Mouse (Mus musculus) thymus, adult 2 months (tissue): ENCODE measurements around the gene Gm37240.
"Not testable (repeated sequence)": the region's sequence is repeated elsewhere in the genome, so short reads cannot be mapped to it uniquely, and the experiment has no call there.

Source experiments
- CTCF ChIP-seq: fragments of 200-500 bp; IDR thresholded peaks from 2 replicates; pipeline ENCODE4 v1.5.1; 2012; ENCODE audit warnings: mild to moderate bottlenecking, control low read depth, low read length, moderate library complexity, borderline replicate concordance; ENCODE audit not compliant: control insufficient read depth, poor library complexity, insufficient read depth; ENCODE audit errors: extremely low read depth
- POLR2A ChIP-seq: fragments of 200-500 bp; IDR thresholded peaks from 2 replicates; pipeline ENCODE4 v1.6.1; 2012; ENCODE audit warnings: mild to moderate bottlenecking, low read length, control low read depth, moderate library complexity; ENCODE audit not compliant: control insufficient read depth, poor library complexity, insufficient read depth; ENCODE audit errors: extremely low read depth

- not testable (repeated sequence) for TF ChIP-seq CTCF, POLR2A
These were observed 1025.5 kb downstream of the Gm37240 start for GRCm38 (mm10) chr3:84861817-84862216.
